Mouse (Mus musculus): Measurements from ENCODE around the gene Def8.

DNA sequence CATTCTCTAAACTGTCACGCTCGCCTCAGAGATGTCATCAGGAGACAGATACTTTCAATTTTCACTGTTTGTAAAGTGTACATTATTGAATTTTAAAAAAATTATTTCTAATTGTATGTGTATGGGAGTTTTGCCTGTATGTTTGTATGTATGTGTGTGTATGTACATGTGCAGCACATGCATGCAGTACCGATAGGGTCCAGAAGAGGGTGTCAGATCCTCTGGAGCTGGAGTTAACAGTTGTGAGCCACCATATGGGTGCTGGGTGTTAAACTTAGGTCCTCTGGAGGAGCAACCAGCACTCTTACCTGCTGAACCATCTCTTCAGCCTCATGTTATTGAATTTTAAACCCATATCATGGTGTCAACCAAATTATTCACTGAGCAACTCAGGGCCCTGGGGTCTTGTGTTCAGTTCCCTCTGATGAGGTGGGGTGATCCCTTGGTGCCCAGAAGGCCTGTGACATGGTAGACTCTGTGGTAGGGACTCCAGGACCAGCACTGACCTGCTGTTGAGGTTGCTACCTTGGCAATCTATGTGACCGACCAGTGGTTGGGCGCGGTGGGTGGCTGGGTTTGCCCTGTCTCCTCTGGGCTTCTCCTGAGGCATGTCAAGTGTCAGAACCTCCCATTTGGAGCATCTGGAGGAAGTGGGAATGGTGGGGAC is 80.6 kb downstream of the Def8 start:
- TF ChIP-seq CTCF (IDR thresholded peaks at IDR 0.05; ENCODE audit: extremely low read depth, insufficient read depth, insufficient read length, insufficient replicate concordance) (no peak), POLR2A (IDR thresholded peaks at IDR 0.05; ENCODE audit: low read depth, low read length) (no peak)

Data from spleen, adult 2 months (tissue).